Mouse (Mus musculus): ENCODE data around the gene Bco2.

GRCm38 (mm10) chr9:50533791-50534190 lies 21.2 kb downstream of the Bco2 start:
- no peak for TF ChIP-seq CTCF (conservative IDR thresholded peaks at IDR 0.05; ENCODE audit: insufficient read depth, insufficient read length, low read depth, low read length)
- TF ChIP-seq POLR2A (IDR thresholded peaks at IDR 0.05; ENCODE audit: low read depth, low read length) = no peak
